Mouse (Mus musculus): Measurements from ENCODE around the gene Rnf149. TPM values are rescaled to one million over a fixed set of nuclear protein-coding genes. Genes with fewer than 3 reads are reported as not detected.

The Rnf149 gene
- total RNA-seq, 2 experiments from 2014 or later: 28.3 to 28.5 TPM

DNA sequence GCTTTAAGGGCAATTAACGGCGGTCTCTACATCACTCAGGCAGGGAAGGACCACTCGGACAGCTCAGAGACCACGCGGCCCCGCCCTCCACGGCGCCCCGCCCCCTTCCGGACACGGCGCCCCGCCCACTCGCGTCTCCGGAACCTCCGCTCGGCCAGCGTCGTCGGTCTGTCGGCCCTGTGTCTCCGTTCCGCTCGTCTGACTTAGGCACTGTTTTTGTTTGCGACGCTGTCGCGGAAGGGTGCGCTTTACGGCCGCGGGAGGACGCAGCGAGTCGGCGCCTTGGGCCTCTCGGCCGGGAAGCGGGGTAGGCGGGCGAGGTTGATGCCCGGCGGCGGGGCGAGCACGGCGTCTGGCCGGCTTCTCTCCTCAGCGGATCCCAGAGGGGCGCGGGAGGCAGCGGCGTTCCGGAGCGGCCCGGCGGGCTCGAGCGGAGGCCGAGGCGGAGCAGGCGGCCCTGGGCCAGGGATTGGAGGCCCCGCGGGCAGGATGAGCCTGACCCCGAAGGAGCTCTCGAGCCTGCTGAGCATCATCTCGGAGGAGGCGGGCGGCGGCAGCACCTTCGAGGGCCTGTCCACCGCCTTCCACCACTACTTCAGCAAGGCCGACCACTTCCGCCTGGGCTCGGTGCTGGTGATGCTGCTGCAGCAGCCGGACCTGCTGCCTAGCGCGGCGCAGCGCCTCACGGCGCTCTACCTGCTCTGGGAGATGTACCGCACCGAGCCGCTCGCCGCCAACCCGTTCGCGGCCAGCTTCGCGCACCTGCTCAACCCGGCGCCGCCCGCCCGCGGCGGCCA is 41.5 kb downstream of the Rnf149 start:
- peak; percentile 99 for DNase-seq (ENCODE audit: low spot score in 2 of 2)
- intact Hi-C loops (cut with DNase I): loop anchor here (10.0 kb wide), 1 partner anchor 341 kb away; the partner anchor contains the start of gene Npas2

GRCm38 (mm10) chr1:39534831-39535230 is 42.4 kb downstream of the Rnf149 start, which contains the start of gene Cnot11:
Gene Cnot11 (plus strand): TSS chr1:39534992.
- no peak for DNase-seq (ENCODE audit: low spot score in 2 of 2)
- intact Hi-C loops (cut with DNase I): loop anchor here (10.0 kb wide), 1 partner anchor 340 kb away; the partner anchor contains the start of gene Npas2

DNA sequence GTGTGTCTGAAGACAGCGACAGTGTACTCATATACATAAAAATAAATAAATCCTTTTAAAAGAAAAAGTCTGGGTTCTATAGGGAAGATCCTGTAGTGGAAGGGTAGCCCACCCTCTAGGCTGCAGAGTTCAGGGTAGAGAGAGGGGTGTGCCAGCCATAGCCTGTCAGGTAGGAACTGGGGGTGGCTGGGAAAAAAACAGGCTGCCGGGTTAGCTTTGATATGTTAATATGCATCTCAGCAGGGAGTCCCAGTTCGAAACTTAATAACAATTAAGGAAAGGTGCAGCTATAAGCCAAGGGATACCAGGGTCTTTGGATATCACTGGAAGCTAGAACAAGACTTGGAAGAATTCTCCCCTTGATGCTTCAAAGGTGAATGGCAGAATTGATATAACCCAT is 43.3 kb downstream of the Rnf149 start:
- no peak for DNase-seq (ENCODE audit: low spot score in 2 of 2)
- intact Hi-C loops (cut with DNase I): loop anchor here (10.0 kb wide), 1 partner anchor 339 kb away; the partner anchor contains the start of gene Npas2

GRCm38 (mm10) chr1:39531036-39531435 is 46.2 kb downstream of the Rnf149 start:
- DNase-seq (ENCODE audit: low spot score in 2 of 2): no peak
- intact Hi-C loops (cut with DNase I): loop anchor here (2.0 to 10.0 kb wide), 2 partner anchors 140 to 336 kb away; partner anchors contain the start of gene Npas2

DNA sequence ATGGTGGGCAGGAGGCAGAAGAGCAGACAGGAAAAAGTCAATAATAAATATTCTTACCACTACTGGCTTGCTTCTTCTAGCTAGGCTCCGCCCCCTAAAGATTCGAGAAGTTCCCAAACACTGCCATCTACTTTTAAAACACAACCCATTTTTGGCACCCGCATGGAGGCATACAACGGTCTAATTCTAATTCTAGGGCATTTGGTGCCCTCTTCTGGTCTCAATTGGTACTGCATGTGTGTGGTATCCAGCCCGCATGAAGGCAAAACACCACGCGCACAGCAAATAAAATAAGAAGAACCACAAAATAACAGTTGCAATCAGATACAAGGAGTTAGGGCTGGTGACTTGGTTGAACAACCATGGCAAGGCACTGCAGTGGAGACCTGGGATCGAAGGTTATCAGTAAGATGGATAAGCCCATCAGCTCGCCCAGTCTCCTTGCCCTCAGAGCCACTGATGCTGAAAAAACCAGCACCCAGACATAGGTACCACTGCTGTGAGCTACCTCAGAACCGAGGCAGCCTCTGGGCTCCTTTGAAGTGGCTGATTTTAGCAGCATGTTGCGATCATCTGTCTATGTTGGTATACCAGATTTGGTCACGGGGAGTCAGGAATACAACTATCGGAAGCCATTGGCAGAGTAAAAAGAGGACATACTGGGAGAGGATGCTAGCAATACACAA is 46.8 kb downstream of the Rnf149 start:
- peak; percentile 80 to 89 for DNase-seq (ENCODE audit: low spot score in 2 of 2)
- intact Hi-C loops (cut with DNase I): loop anchor here (2.0 to 10.0 kb wide), 2 partner anchors 140 to 336 kb away; partner anchors contain the start of gene Npas2

DNA sequence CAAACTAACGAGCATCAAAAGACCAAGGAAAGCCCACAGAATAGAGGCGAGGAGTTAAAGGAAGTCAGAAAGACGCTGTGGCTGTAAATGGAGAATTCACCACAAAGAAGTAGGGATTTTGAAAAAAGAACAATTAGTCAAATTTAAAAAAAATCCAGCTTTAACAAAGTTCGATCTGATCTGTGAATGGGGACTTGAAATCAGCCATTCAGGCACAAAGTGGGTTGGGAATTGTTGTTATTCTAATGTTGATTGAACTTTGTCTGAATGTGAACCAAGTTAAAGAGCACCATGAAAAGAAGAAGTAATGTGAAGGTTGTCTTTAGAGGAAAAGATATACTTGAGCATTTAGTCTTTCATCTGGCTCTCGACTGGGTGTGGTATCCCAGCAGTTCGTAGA is 48.9 kb downstream of the Rnf149 start:
- no peak for DNase-seq (ENCODE audit: low spot score in 2 of 2)
- intact Hi-C loops (cut with DNase I): no loop called here

DNA sequence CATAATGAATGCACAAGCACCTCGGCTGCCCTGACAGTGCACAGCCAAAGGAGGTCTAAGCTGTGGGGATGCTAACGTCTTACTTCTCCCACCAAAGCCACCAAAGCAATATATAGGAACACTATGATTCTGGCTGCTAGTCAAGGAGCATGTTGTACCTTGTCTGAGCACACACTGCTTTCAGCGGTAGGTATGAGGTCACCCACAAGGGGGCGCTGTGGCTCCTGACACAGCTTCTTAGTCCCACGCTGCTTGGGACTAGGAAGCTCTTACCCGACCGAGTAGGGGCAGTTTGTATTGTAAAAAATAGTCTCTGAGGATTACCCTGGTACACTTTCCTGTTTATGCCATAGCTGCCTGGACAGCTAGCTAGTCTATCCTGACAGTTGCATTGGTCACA is 49.8 kb downstream of the Rnf149 start:
- DNase-seq (ENCODE audit: low spot score in 2 of 2): peak; percentile 58 to 68

DNA sequence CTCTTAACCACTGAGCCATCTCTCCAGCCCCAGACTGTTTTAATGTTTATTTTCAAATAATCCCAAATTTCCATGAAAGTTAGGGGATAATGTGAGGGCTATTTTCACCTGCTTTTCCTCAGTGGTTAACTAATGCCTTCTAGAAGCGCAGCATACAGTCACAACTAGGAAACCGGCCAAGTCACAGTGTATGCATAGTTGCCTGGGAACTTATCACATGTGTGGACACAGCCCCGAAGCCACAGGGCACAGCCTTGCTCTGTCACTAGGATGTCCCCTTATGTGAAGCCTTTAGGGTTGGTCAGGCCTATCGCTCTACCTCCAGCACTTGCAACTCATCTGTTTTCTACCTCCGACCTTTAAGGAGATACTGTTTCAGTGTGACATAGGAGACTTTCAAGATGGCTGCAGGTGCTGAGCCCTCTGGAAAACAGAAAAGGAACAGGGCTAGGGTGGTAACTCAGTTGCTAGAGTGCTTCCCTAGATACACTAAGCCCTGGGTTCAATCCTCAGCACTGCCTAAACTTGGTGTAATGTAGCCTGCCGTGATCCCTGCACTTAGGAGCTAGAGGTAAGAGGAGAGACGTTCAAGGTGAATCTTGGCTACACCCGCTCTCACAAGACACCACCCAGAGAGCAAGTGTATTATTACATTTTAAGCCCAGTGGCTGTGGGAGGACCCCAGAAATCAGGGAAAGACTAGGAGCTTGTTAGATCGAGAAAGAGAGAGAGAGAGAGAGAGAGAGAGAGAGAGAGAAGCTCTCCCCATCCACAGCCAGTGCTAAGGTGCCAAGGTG is 50.6 kb downstream of the Rnf149 start:
- no peak for DNase-seq (ENCODE audit: low spot score in 2 of 2)
- intact Hi-C loops (cut with DNase I): no loop called here

More for the DNA sequence above, 49.8 kb downstream of the Rnf149 start:
- intact Hi-C loops (cut with DNase I): no loop called here

DNA sequence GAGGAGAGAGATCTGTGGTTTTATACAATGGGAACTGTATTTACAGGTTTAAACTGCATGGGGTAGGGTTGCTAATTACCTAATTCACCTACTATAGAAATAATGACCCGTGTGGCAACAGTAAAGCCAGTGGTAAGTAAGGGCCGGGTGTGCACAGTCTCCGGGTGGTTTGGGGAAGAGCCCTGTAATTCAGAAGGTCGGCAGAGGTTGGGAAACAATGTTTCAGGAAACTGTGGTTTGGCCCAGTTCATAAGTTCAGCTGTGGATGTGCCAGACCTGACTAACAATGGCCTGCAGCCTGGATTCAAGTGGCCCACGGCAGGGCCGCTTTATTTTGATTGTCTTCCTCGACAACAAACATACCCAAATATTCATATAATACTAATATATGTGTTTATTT is 51.4 kb downstream of the Rnf149 start:
- DNase-seq (ENCODE audit: low spot score in 2 of 2): no peak
- intact Hi-C loops (cut with DNase I): loop anchor here (2.0 kb wide), 1 partner anchor 133 kb away; no protein-coding TSS in a partner anchor

DNA sequence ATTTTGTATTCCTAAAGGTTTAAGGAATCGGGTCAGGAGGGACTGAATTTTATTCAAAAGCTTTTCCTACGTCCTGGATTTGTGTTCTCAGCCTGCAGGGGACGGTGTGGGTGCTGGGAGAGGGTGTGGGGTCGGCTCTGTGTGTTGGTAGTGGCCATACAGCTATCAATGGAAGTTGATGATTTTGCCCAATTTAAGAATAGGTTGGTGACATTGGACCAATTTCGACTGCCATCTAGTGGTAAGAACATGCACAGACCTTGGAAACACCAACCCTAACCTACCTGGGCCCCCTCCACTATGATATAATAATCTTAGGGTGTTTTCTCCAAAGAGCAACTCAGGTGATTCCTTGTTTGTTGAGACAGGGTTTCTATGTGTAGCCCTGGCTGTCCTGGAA is 54.7 kb downstream of the Rnf149 start:
- intact Hi-C loops (cut with DNase I): loop anchor here (2.0 kb wide), 1 partner anchor 522 kb away; no protein-coding TSS in a partner anchor
- DNase-seq (ENCODE audit: low spot score in 2 of 2): peak; percentile 35 to 52

DNA sequence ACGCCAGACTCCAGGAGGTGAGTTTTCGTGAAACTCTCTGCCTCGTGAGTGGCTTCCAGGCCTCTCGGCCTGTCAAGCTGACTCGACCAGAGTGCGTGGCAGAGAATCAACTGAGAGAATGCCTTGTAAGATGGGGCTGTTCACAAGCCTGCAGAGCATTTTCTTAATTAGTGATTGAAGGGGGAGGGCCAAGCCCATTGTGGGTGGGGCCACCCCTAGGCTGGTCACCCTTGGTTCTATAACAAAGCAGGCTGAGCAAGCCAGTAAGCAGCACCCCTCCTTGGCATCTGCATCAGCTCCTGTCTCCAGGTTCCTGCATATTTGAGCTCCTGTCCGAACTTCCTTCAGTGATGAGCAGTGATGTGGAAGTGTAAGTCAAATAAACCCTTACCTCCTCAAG is 55.9 kb downstream of the Rnf149 start:
- intact Hi-C loops (cut with DNase I): no loop called here
- no peak for DNase-seq (ENCODE audit: low spot score in 2 of 2)

DNA sequence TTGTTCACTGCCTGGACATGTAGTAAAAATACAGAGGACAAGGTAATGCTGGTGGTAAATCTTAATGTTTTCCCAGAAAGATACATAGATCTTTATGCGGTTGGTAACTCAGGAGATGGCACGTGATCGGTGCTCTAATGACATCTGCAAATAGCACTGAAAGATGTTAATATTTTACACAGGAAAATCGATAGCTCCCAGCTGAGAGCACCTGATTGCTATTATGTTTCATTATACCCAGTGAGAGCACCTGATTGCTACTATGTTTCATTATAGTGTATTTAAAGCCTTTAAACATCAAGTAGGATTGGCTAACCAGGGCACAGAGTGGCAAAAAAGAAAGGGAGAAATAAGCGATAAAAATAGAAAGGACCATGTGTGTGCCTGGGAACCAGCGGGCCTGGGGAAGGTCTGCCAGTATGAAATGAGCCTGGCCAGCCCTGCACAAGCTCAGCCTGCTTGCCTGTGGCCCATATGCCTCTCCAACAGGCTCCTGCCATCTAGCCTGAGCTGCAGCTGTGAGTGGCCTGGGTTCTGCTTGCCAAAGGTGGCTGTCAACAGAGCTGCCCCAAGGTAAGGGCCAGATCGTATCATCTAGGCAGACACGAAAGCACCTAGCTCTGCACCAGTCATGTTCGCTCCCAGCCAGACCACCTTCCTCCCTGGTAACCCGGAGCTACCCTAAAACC is 61.8 kb downstream of the Rnf149 start:
- no peak for DNase-seq (ENCODE audit: low spot score in 2 of 2)
- intact Hi-C loops (cut with DNase I): no loop called here

- DNase-seq (ENCODE audit: low spot score in 2 of 2): no peak
Observed at GRCm38 (mm10) chr1:39512183-39512582, 65.0 kb downstream of the Rnf149 start.

DNA sequence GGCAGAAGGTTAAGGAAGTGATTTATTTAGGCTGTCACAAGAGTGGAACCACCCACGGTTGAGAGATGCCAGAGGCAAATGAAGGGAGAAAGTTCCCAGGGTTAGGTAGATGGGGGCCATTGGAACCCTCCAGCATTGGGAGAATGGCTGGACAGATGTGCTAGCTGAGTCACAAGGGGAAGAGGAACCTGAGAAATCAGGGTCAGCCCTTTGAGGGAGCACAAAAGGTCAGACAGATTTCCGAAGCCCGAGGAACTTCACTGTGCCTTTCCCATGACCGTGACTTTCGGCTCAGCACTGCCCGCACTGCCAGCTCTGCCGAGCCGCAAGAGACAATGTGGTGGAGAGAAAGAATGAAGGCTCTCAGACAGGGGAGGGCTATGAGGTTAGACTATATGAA is 65.4 kb downstream of the Rnf149 start:
- no peak for DNase-seq (ENCODE audit: low spot score in 2 of 2)
- intact Hi-C loops (cut with DNase I): no loop called here

More at GRCm38 (mm10) chr1:39512183-39512582, 65.0 kb downstream of the Rnf149 start:
- intact Hi-C loops (cut with DNase I): no loop called here

GRCm38 (mm10) chr1:39505600-39505999 is 71.6 kb downstream of the Rnf149 start:
- no peak for DNase-seq (ENCODE audit: low spot score in 2 of 2)
- intact Hi-C loops (cut with DNase I): loop anchor here (2.0 kb wide), 1 partner anchor 113 kb away; no protein-coding TSS in a partner anchor

DNA sequence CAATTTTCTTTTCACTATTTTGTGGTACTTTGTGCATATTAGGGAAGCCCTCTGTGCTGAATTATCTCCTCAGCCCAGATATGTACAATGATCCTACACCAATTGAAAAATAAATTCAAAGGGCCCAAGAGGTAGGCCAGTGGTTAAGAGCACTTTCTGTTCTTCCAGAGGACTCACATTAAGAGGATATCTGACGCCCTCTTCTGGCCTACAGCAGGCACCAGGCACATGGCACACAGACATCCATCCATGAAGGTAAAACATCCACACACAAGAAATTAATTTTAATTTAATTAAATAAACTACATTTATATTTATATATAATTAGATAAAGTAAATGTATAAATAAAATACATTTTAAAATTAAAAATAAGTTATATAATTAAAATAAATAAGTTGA is 72.9 kb downstream of the Rnf149 start:
- intact Hi-C loops (cut with DNase I): loop anchor here (2.0 kb wide), 1 partner anchor 111 kb away; no protein-coding TSS in a partner anchor
- peak; percentile 41 to 54 for DNase-seq (ENCODE audit: low spot score in 2 of 2)

DNA sequence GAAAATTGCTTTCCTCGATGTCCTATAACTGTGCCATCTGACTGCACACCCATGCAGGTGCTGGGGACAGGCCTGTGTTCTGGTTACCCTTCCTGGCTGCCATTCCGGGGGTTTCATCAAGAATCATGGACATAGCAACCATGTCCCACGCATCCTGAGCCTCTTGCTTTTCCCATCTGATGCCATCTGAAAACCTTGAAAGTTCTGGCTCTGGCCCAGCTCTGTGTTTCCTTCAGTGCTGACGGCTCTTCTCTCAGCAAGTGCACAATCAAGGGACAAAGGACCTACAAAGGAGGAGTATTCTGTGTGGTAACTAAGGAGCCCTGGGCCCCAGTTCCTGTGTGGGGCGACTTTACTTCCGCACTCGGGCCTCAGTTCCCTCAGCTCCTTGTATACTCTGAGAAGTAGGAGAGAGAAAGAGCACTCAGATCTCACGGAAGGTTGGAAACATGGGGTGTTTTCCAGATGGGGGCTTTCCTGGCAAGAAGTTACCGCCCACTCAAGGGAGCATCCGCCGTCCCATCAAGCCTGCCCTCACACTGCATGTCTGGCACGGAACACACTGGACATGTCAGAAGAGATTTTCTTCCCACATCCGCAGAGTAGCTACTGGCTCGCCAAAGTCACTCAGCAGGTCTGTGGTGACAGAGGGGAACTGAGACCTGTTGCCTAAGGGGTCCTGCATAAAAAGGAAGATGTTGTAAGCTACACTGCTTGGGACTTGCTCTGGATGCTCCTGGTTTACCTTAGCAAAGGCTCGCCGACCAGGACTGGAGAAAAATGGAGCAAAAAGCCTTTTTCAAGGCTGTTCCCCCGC is 74.2 kb downstream of the Rnf149 start:
- intact Hi-C loops (cut with DNase I): no loop called here
- DNase-seq (ENCODE audit: low spot score in 2 of 2): peak; percentile 29 to 38
